Mouse (Mus musculus): ENCODE data around the gene Gm43517. TPM values are rescaled to one million over a fixed set of nuclear protein-coding genes. Genes with fewer than 3 reads are reported as not detected.

The Gm43517 gene
- polyA plus RNA-seq, 1 experiment from 2014 or later = 2.4 TPM

GRCm38 (mm10) chr12:49378920-49379319 lies 6.1 kb upstream of the Gm43517 start:
- Histone ChIP-seq H3K27ac (peak overlapping the region; percentile 100), H3K9ac (peak overlapping the region; percentile 100), H3K4me3 (peak overlapping the region; percentile 85), H3K27me3 (peaks cover 5% of the 10 kb centered on the region; the same call in 1 of the 2 replicates), H3K9me3 (replicated peaks) (no peaks in the 10 kb centered on the region), H3K4me2 (peak overlapping the region; percentile 75), H3K36me3 (ENCODE audit: poor library complexity, severe bottlenecking) (no peaks in the 10 kb centered on the region), H3K4me1 (peaks cover 35% of the 10 kb centered on the region)
- ATAC-seq = no peak
- 0% methylated on average over 1 of the region's 1 CpGs for WGBS

- no peak for ATAC-seq
- Histone ChIP-seq H3K4me2 (peak overlapping the region; percentile 75), H3K9ac (peak overlapping the region; percentile 100), H3K36me3 (ENCODE audit: poor library complexity, severe bottlenecking) (no peaks in the 10 kb centered on the region), H3K4me3 (peak overlapping the region; percentile 85), H3K4me1 (peaks cover 30% of the 10 kb centered on the region), H3K9me3 (replicated peaks) (no peaks in the 10 kb centered on the region), H3K27ac (peak overlapping the region; percentile 100), H3K27me3 (peaks cover 5% of the 10 kb centered on the region; the same call in 1 of the 2 replicates)
- 3% methylated on average over 11 of the region's 11 CpGs for WGBS
Measured at GRCm38 (mm10) chr12:49379446-49379845, 5.5 kb upstream of the Gm43517 start.

- H3K36me3 ChIP-seq (ENCODE audit: poor library complexity, severe bottlenecking) = peaks cover 6% of the 10 kb centered on the region
- 0% methylated on average over 4 of the region's 4 CpGs for WGBS
- H3K27me3 ChIP-seq = peaks cover 5% of the 10 kb centered on the region; the same call in 1 of the 2 replicates
- H3K4me1 ChIP-seq = peaks cover 28% of the 10 kb centered on the region
- H3K4me2 ChIP-seq = peak overlapping the region; percentile 75
- peak overlapping the region; percentile 100 for H3K9ac ChIP-seq
- H3K27ac ChIP-seq = peak overlapping the region; percentile 100
- no peaks in the 10 kb centered on the region for H3K9me3 ChIP-seq (replicated peaks)
- peak overlapping the region; percentile 85 for H3K4me3 ChIP-seq
- no peak for ATAC-seq
Measured at GRCm38 (mm10) chr12:49380442-49380841, 4.5 kb upstream of the Gm43517 start.

GRCm38 (mm10) chr12:49381031-49381525 lies 3.9 kb upstream of the Gm43517 start:
- 2% methylated on average over 4 of the region's 4 CpGs for WGBS
- peak overlapping the region; percentile 100 for H3K27ac ChIP-seq
- no peak for ATAC-seq
- peak overlapping the region; percentile 100 for H3K9ac ChIP-seq
- peaks cover 22% of the 10 kb centered on the region for H3K4me1 ChIP-seq
- peaks cover 5% of the 10 kb centered on the region; the same call in 1 of the 2 replicates for H3K27me3 ChIP-seq
- peak overlapping the region; percentile 85 for H3K4me3 ChIP-seq
- no peaks in the 10 kb centered on the region for H3K9me3 ChIP-seq (replicated peaks)
- H3K4me2 ChIP-seq = peak overlapping the region; percentile 75
- H3K36me3 ChIP-seq (ENCODE audit: poor library complexity, severe bottlenecking) = peaks cover 10% of the 10 kb centered on the region

- ATAC-seq = peak; percentile 46
- WGBS = under 1% methylated on average over 19 of the region's 19 CpGs
- peaks cover 5% of the 10 kb centered on the region; the same call in 1 of the 2 replicates for H3K27me3 ChIP-seq
- no peaks in the 10 kb centered on the region for H3K9me3 ChIP-seq (replicated peaks)
- peaks cover 10% of the 10 kb centered on the region for H3K36me3 ChIP-seq (ENCODE audit: poor library complexity, severe bottlenecking)
- H3K4me2 ChIP-seq = peak overlapping the region; percentile 75
- peak overlapping the region; percentile 100 for H3K27ac ChIP-seq
- H3K4me1 ChIP-seq = peaks cover 20% of the 10 kb centered on the region; the same call in 1 of the 2 replicates
- H3K4me3 ChIP-seq = peak overlapping the region; percentile 85
- peak overlapping the region; percentile 100 for H3K9ac ChIP-seq
Measured at GRCm38 (mm10) chr12:49381721-49382365, 3.1 kb upstream of the Gm43517 start.

GRCm38 (mm10) chr12:49382565-49383520 lies 2.1 kb upstream of the Gm43517 start, which contains the start of gene Foxg1:
Gene Foxg1 (plus strand): TSS chr12:49382660.
- ATAC-seq = peak; percentile 3
- WGBS = under 1% methylated on average over 52 of the region's 61 CpGs
- peaks cover 10% of the 10 kb centered on the region for H3K36me3 ChIP-seq (ENCODE audit: poor library complexity, severe bottlenecking)
- peak within 1 kb of the TSS; percentile 100 for H3K9ac ChIP-seq
- peak within 1 kb of the TSS; percentile 100 for H3K27ac ChIP-seq
- no peaks in the 10 kb centered on the region for H3K9me3 ChIP-seq (replicated peaks)
- H3K4me2 ChIP-seq = peak within 1 kb of the TSS; percentile 75
- H3K4me1 ChIP-seq = peaks cover 20% of the 10 kb centered on the region; the same call in 1 of the 2 replicates
- H3K27me3 ChIP-seq = peaks cover 5% of the 10 kb centered on the region; the same call in 1 of the 2 replicates
- H3K4me3 ChIP-seq = peak within 1 kb of the TSS; percentile 85

- no peaks in the 10 kb centered on the region for H3K9me3 ChIP-seq (replicated peaks)
- H3K27me3 ChIP-seq = peaks cover 5% of the 10 kb centered on the region; the same call in 1 of the 2 replicates
- peak overlapping the region; percentile 100 for H3K9ac ChIP-seq
- peak overlapping the region; percentile 75 for H3K4me2 ChIP-seq
- H3K4me1 ChIP-seq = peaks cover 20% of the 10 kb centered on the region; the same call in 1 of the 2 replicates
- H3K4me3 ChIP-seq = peak overlapping the region; percentile 85
- peak overlapping the region; percentile 100 for H3K27ac ChIP-seq
- peak; percentile 94 for ATAC-seq
- under 1% methylated on average over 33 of the region's 67 CpGs for WGBS
- H3K36me3 ChIP-seq (ENCODE audit: poor library complexity, severe bottlenecking) = peaks cover 10% of the 10 kb centered on the region
Measured at GRCm38 (mm10) chr12:49383521-49384133, 1.3 kb upstream of the Gm43517 start.

GRCm38 (mm10) chr12:49384295-49384875 lies 589 bp upstream of the Gm43517 start:
- H3K9me3 ChIP-seq (replicated peaks) = no peaks in the 10 kb centered on the region
- H3K36me3 ChIP-seq (ENCODE audit: poor library complexity, severe bottlenecking) = peaks cover 10% of the 10 kb centered on the region
- WGBS = under 1% methylated on average over 56 of the region's 66 CpGs
- peak overlapping the region; percentile 85 for H3K4me3 ChIP-seq
- H3K4me2 ChIP-seq = peak overlapping the region; percentile 29
- peak; percentile 13 for ATAC-seq
- peaks cover 16% of the 10 kb centered on the region; the same call in 1 of the 2 replicates for H3K4me1 ChIP-seq
- H3K27me3 ChIP-seq = peaks cover 3% of the 10 kb centered on the region; the same call in 1 of the 2 replicates
- H3K9ac ChIP-seq = peak overlapping the region; percentile 100
- peak overlapping the region; percentile 100 for H3K27ac ChIP-seq

GRCm38 (mm10) chr12:49385631-49385990 lies 637 bp downstream of the Gm43517 start:
- Histone ChIP-seq H3K4me3 (peak overlapping the region; percentile 85), H3K27ac (peak overlapping the region; percentile 100), H3K4me1 (0 out of 2 replicates have a peak, but pooled peaks cover 4% of the 10 kb centered on the region), H3K9me3 (replicated peaks) (no peaks in the 10 kb centered on the region), H3K9ac (peak overlapping the region; percentile 100), H3K36me3 (ENCODE audit: poor library complexity, severe bottlenecking) (peaks cover 10% of the 10 kb centered on the region), H3K4me2 (peak overlapping the region; percentile 29), H3K27me3 (no peaks in the 10 kb centered on the region)
- ATAC-seq = no peak
- WGBS = under 1% methylated on average over 23 of the region's 23 CpGs

GRCm38 (mm10) chr12:49386081-49386805 lies 1.3 kb downstream of the Gm43517 start:
- Histone ChIP-seq H3K4me1 (no peaks in the 10 kb centered on the region), H3K9ac (peak overlapping the region; percentile 100), H3K27ac (peak overlapping the region; percentile 100), H3K9me3 (replicated peaks) (no peaks in the 10 kb centered on the region), H3K4me3 (peak overlapping the region; percentile 85), H3K4me2 (peak overlapping the region; percentile 29), H3K27me3 (no peaks in the 10 kb centered on the region), H3K36me3 (ENCODE audit: poor library complexity, severe bottlenecking) (peaks cover 15% of the 10 kb centered on the region)
- no peak for ATAC-seq
- 2% methylated on average over 10 of the region's 10 CpGs for WGBS

Measured in forebrain, embryonic 13.5 days (tissue).